Mouse (Mus musculus) G1E-ER4 (cell line): ENCODE results near the gene Pax8. TPM values are rescaled to one million over a fixed set of nuclear protein-coding genes. Genes with fewer than 3 reads are reported as not detected.

Experiments used
- GATA1 ChIP-seq: IDR thresholded peaks from one replicate; pipeline ENCODE4 v1.8.0; 2012; ENCODE audit warnings: low read length, inconsistent platforms
- polyA plus RNA-seq: library from polyadenylated mRNA; stranded (reverse); fragments of >175 nt; gene quantifications from 2 replicates; pipeline ENCODE4 v1.2.3, GENCODE M21; 2012

Gene Pax8
- polyA plus RNA-seq, 1 experiment: not detected

- no peak for TF ChIP-seq GATA1
Measured at GRCm38 (mm10) chr2:24405345-24406012, 69.9 kb downstream of the Pax8 start.

GRCm38 (mm10) chr2:24400711-24401110, 74.7 kb downstream of the Pax8 start:
- TF ChIP-seq GATA1: no peak

- TF ChIP-seq GATA1: no peak
Measured at GRCm38 (mm10) chr2:24397115-24397514, 78.3 kb downstream of the Pax8 start.

GRCm38 (mm10) chr2:24393251-24393650, 82.1 kb downstream of the Pax8 start:
- TF ChIP-seq GATA1: no peak

- TF ChIP-seq GATA1: no peak
Measured at GRCm38 (mm10) chr2:24387361-24388283, 87.8 kb downstream of the Pax8 start.

- no peak for TF ChIP-seq GATA1
Measured at GRCm38 (mm10) chr2:24386964-24387320, 88.5 kb downstream of the Pax8 start.

- TF ChIP-seq GATA1: no peak
Measured at GRCm38 (mm10) chr2:24386158-24386963, 89.0 kb downstream of the Pax8 start.

- no peak for TF ChIP-seq GATA1
Measured at GRCm38 (mm10) chr2:24385111-24385961, 90.1 kb downstream of the Pax8 start.

GRCm38 (mm10) chr2:24384393-24384792, 91.0 kb downstream of the Pax8 start:
- no peak for TF ChIP-seq GATA1

GRCm38 (mm10) chr2:24383636-24384035, 91.8 kb downstream of the Pax8 start:
- no peak for TF ChIP-seq GATA1

- no peak for TF ChIP-seq GATA1
Measured at GRCm38 (mm10) chr2:24382456-24383230, 92.8 kb downstream of the Pax8 start.

GRCm38 (mm10) chr2:24378747-24379450, 96.5 kb downstream of the Pax8 start:
- no peak for TF ChIP-seq GATA1

Other genes starting within 250 kb of the Pax8 start
- gene Il1f5, start 198.6 kb downstream of the Pax8 start, polyA plus RNA-seq: not detected in 2 replicates
- gene Il1f10, start 184.4 kb downstream of the Pax8 start, polyA plus RNA-seq: not detected in 2 replicates
- not detected in 2 replicates for gene Il1rn, start 138.7 kb downstream of the Pax8 start, polyA plus RNA-seq
- 0.10 and 0.14 TPM in 2 replicates for gene Psd4, start 108.0 kb downstream of the Pax8 start, polyA plus RNA-seq